Mouse (Mus musculus) embryonic fibroblast, embryonic 13.5 days (primary cell): ENCODE measurements around the gene Fkbp2. TPM values are rescaled to one million over a fixed set of nuclear protein-coding genes. Genes with fewer than 3 reads are reported as not detected.

Experiments
- H3K27ac ChIP-seq: 2 replicates; pipeline ENCODE4 v1.5.1; 2012; ENCODE audit warnings: low read length, control low read depth, inconsistent platforms; ENCODE audit not compliant: insufficient read depth
- H3K4me1 ChIP-seq: 2 replicates; pipeline ENCODE4 v1.6.1; 2011; ENCODE audit warnings: low read length; ENCODE audit not compliant: control insufficient read depth, insufficient read depth
- H3K4me3 ChIP-seq: 2 replicates; pipeline ENCODE4 v1.5.1; 2011; ENCODE audit warnings: mild to moderate bottlenecking, control low read depth, low read length; ENCODE audit not compliant: insufficient read depth
- CTCF ChIP-seq: IDR thresholded peaks from 2 replicates; pipeline ENCODE4 v1.5.1; 2011; ENCODE audit warnings: mild to moderate bottlenecking, control low read depth, low read length, moderate library complexity, borderline replicate concordance; ENCODE audit not compliant: insufficient read depth
- POLR2A ChIP-seq: IDR thresholded peaks from 2 replicates; pipeline ENCODE4 v1.6.1; 2011; ENCODE audit warnings: low read depth, mild to moderate bottlenecking, control low read depth, low read length, moderate library complexity
- polyA plus RNA-seq: library from polyadenylated mRNA; stranded (reverse); fragments of >200 nt; gene quantifications from 2 replicates; pipeline ENCODE4 v1.2.4, GENCODE M21; 2011; ENCODE audit warnings: low read depth; ENCODE audit not compliant: missing spikeins, insufficient read length

Fkbp2 gene
- polyA plus RNA-seq, 1 experiment = 37.0 TPM

DNA sequence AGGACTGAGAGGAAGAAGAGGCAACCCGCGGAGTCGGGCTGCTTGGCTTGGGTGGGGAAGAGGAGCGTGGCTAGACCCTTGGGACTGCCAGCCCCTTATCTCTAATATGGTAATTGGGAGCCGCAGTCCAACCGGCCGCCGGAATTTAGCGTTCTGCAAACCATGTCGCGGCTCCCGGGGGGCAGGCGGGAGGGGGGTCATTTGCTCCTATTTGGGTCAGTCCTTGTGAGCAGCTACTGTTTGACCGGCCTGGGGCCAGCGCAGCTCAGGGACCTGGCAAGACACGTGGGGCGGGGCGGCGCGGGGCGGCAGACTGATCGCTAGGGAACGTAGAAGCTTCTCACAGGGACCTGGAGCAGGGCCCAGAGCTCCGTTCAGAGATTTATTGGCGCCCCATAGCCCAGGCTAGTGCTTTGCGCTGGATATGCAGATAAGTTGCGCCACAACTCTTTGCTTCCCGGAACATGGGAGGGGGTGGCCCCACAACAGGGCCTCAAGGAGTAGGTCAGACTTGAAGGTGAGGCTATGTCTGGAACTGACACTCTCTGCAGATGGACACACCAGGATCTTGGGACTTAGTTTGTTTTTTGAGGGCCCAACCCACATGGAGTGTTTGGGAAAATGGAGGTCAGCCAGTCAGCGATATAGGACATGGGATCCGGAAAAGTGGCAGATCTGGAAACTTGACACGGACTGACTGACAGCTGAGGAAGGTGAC, 28.1 kb downstream of the Fkbp2 start:
- H3K4me1 ChIP-seq = peaks cover 7% of the 10 kb centered on the region
- peak overlapping the region; percentile 94 for H3K27ac ChIP-seq
- no peak for TF ChIP-seq CTCF
- TF ChIP-seq POLR2A = peak; percentile 10; the same call in 1 of the 2 replicates
- H3K4me3 ChIP-seq = peak overlapping the region; percentile 45

DNA sequence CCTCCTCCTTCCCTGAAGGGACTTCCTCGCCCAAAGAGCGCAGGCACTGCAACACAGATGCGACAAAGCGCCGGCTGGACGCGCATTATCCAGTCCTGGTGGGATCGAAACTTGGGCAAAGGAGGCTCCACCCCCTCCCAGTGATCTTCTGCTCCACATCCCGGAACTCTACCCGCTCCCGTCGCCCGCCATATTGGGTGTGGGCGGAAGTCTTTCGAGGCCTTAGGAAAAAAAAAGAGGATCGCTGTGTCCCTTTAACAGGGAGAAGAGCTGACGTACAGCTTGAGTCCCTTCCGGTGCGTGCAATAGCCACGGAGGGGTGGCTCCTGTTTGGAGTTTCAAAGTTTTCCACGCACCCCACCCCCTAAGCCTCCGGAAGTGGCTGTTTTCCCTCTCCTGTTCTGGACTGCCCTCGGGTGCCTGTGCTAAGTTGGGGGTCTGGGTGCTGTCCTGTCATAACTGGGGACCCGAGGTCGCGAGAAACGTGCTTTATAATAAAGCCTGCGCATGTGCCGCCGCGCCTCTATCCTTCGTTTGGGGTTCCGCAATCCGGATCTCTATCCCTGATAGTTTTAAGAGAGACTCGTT, 28.8 kb downstream of the Fkbp2 start:
- peak overlapping the region; percentile 94 for H3K27ac ChIP-seq
- peaks cover 7% of the 10 kb centered on the region for H3K4me1 ChIP-seq
- peak; percentile 96 for TF ChIP-seq POLR2A
- no peak for TF ChIP-seq CTCF
- H3K4me3 ChIP-seq = peak overlapping the region; percentile 71

DNA sequence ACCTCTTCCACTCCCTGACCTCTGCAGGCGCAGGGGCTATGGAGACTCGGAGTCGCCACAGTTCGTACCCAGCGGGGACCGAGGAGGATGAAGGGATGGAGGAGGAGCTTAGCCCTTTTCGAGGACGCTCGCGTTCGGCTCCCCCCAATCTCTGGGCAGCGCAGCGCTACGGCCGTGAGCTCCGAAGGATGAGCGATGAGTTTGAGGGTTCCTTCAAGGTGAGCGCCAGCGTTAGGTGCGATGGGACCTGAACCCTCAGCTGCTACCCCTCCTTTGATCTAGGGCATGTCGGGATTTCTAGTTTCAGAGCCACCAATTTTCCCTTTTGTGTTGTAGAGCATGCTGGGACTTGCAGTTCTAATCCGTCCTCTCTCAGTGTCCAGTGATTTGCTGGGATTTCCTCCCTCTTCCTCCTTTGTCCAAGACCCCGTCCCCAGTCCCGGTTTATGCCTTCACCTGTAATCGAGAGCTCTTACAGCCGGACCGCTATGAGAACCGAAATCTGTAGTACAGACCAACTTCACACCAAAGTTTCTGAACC, 29.6 kb downstream of the Fkbp2 start:
- no peak for TF ChIP-seq CTCF
- TF ChIP-seq POLR2A = peak; percentile 93
- peaks cover 7% of the 10 kb centered on the region for H3K4me1 ChIP-seq
- H3K4me3 ChIP-seq = peak overlapping the region; percentile 71

DNA sequence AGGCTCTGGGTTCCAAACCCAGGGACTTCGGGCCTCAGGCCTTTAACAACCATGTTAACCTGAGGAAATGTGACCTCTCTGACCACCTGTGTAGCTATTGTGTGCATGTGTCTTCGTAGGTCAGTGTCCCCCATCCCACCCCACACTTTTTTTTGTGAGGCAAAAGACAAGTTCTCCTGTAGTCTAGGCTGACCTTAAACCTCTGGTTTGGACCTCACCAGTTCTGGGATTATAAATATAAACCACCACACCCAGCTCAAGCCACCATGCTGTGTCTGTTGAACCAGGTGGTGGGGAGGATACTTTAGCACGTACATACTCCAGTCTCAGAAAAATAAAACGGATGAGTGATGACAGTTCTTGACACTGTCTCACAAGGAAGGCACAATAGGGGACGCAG, 30.4 kb downstream of the Fkbp2 start:
- TF ChIP-seq POLR2A (no peak), CTCF (no peak)
- Histone ChIP-seq H3K4me3 (peak overlapping the region; percentile 71; the same call in 1 of the 2 replicates), H3K4me1 (peaks cover 7% of the 10 kb centered on the region), H3K27ac (no peak overlapping the region)

More for the DNA sequence above, 29.6 kb downstream of the Fkbp2 start:
- H3K27ac ChIP-seq = peak overlapping the region; percentile 94

DNA sequence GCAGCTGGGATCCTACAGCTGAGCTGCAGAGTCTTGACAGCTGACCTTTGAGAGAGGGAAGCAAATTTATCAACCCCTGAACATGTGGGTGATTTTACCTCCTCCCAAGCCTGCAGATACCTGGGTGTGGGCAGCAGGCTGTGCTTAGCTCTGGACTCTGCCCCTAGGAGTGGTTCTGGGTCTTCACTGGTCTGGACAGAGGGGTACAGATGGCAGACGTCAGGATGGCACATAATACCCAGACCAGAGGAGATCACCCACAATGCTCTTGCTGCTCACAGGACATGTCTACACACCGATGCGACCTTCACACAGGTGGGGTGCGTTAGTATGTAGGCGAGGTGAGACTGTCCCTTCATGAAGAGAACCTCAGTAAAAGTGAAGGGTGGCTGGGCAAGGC, 30.8 kb downstream of the Fkbp2 start:
- no peak; the same call in 1 of the 2 replicates for TF ChIP-seq POLR2A
- TF ChIP-seq CTCF = no peak
- no peak overlapping the region for H3K27ac ChIP-seq
- no peak overlapping the region for H3K4me3 ChIP-seq
- peaks cover 7% of the 10 kb centered on the region for H3K4me1 ChIP-seq

DNA sequence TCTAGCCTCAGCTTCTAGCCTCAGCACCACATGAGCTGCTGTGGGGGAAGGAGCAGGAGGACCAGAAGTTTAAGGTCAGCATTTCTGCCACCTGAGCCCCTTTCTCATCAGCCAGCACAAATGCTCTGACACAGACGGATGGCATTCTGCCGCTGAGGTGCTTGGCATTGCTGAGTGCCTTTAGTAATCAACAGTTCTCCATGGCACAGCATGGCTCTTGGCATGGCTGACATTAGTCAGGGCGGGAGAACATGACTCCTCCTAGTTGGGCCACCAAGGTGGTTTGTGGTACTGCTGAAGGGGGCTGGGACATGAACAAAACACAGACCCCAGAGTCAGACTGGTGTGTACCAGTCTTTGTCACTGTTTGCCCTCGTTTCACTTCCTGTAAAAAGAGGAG, 32.1 kb downstream of the Fkbp2 start:
- peaks cover 7% of the 10 kb centered on the region for H3K4me1 ChIP-seq
- no peak overlapping the region for H3K4me3 ChIP-seq
- H3K27ac ChIP-seq = no peak overlapping the region
- TF ChIP-seq POLR2A = no peak

DNA sequence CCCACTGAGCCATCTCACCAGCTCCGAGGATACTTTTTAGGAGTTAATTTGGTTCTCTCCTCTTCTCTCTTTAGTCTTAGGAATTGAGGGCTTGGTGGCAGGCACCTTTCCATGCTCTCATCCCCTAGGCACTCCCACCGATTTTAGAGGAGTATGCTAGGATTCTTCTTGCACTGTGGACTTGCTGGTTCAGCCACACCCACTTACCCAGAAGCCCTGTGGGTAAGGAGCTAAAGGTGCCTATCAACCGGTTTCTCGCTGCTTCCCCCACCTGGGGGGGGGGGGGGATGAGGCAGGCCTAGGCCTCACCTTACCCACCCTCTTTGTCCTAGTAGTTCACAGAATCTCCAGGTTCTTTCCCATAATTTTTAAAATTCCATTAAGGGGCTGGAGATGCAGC, 32.6 kb downstream of the Fkbp2 start:
- Histone ChIP-seq H3K4me1 (peaks cover 5% of the 10 kb centered on the region), H3K4me3 (no peak overlapping the region), H3K27ac (no peak overlapping the region)
- TF ChIP-seq CTCF = no peak
- TF ChIP-seq POLR2A = no peak

DNA sequence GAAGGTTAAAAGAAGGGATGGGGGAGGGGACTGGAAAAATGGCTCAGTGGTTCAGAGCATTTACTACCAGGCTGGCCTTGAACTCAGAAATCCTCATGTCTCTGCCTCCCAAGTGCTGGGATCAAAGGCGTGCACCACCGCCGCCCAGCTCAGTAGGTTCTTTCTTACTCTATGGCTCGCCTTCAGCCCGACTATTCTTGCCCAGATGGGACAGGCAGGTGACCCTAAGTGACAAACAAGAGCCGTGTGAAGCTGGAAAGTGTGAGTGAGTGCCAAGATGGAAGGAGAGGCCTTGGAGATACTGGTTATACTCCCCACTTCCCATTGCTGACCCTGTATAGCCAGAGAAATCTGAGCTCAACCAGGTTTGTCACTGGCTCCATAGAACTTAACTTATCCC, 36.6 kb downstream of the Fkbp2 start:
- Histone ChIP-seq H3K4me3 (no peak overlapping the region), H3K27ac (no peak overlapping the region), H3K4me1 (peaks cover 5% of the 10 kb centered on the region; the same call in 1 of the 2 replicates)
- no peak for TF ChIP-seq POLR2A
- no peak for TF ChIP-seq CTCF

DNA sequence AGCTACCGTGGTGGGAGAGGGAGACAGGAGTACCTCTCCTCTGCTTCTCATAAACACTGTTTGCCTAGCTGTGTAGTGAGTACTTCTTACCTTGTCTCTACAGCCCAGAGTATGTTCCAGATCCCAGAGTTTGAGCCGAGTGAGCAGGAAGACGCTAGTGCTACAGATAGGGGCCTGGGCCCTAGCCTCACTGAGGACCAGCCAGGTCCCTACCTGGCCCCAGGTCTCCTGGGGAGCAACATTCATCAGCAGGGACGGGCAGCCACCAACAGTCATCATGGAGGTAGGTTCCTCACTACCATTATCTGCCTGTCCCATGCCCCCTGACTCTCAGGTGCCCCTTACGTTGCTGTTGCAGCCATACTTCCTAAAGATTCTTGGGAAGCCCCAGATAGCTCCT, 37.5 kb downstream of the Fkbp2 start:
- H3K4me1 ChIP-seq = peaks cover 5% of the 10 kb centered on the region; the same call in 1 of the 2 replicates
- H3K27ac ChIP-seq = no peak overlapping the region; the same call in 1 of the 2 replicates
- H3K4me3 ChIP-seq = peak overlapping the region; percentile 61
- TF ChIP-seq CTCF = no peak
- no peak for TF ChIP-seq POLR2A

DNA sequence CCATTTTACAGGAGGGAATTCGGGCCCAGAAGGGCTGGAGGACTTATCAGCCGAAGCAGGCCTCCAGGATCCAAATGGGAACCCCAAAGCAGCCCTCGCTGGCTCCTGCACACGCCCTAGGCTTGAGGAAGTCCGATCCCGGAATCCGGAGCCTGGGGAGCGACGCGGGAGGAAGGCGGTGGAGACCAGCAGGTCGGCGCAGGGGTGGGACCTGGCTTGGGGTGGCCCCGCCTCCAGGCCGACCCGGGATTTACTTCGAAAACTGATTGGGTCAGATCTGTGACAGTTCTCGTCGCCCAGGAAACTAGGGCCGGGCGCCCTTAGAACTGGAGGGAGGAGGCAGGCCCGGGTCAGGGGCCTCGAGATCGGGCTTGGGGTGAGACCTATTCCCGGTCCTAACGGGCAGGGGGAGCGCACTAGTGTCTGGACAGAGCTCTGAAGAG, 38.0 kb downstream of the Fkbp2 start, which contains the start of gene Gpr137:
TSS of gene Gpr137 (minus strand) at position 232 of the 443 bp plus-strand sequence.
- peak within 1 kb of the TSS; percentile 83 for H3K27ac ChIP-seq
- H3K4me3 ChIP-seq = peak within 1 kb of the TSS; percentile 70
- H3K4me1 ChIP-seq = peaks cover 5% of the 10 kb centered on the region; the same call in 1 of the 2 replicates
- peak; percentile 80 for TF ChIP-seq POLR2A
- no peak for TF ChIP-seq CTCF
